Mouse (Mus musculus) lung, embryonic 15.5 days (tissue): ENCODE results near the gene Myo1d. TPM values are rescaled to one million over a fixed set of nuclear protein-coding genes. Genes with fewer than 3 reads are reported as not detected.

Source experiments
- ATAC-seq: fragments of 200-750 bp; cut with Nextera tagmentation; 2 replicates; pipeline ENCODE4 v1.8.0; 2017; ENCODE audit warnings: moderate number of reproducible peaks, borderline replicate concordance; ENCODE audit not compliant: low FRiP score, low TSS enrichment; ENCODE audit errors: extremely low read depth
- H3K27ac ChIP-seq: fragments of 300-500 bp; sonication (generic); 2 replicates; pipeline ENCODE4 v1.5.1; 2015; ENCODE audit warnings: moderate library complexity, mild to moderate bottlenecking, inconsistent platforms
- H3K27me3 ChIP-seq: fragments of 300-500 bp; sonication (generic); 2 replicates; pipeline ENCODE4 v1.6.1; 2015; ENCODE audit warnings: inconsistent platforms
- H3K36me3 ChIP-seq: fragments of 300-500 bp; sonication (generic); 2 replicates; pipeline ENCODE4 v1.6.1; 2015; ENCODE audit warnings: inconsistent platforms
- H3K4me1 ChIP-seq: fragments of 300-500 bp; sonication (generic); 2 replicates; pipeline ENCODE4 v1.6.1; 2015; ENCODE audit warnings: inconsistent platforms
- H3K4me2 ChIP-seq: fragments of 300-500 bp; sonication (generic); 2 replicates; pipeline ENCODE4 v1.6.1; 2015; ENCODE audit warnings: inconsistent platforms, mild to moderate bottlenecking, moderate library complexity
- H3K4me3 ChIP-seq: fragments of 300-500 bp; sonication (generic); 2 replicates; pipeline ENCODE4 v1.5.1; 2015; ENCODE audit warnings: mild to moderate bottlenecking, inconsistent platforms
- H3K9ac ChIP-seq: fragments of 300-500 bp; sonication (generic); 2 replicates; pipeline ENCODE4 v1.6.1; 2015; ENCODE audit warnings: inconsistent platforms
- H3K9me3 ChIP-seq: fragments of 300-500 bp; sonication (generic); 2 replicates; pipeline ENCODE4 v1.6.1; 2016; ENCODE audit warnings: inconsistent platforms
- WGBS: fragments of 180-500 bp; shearing (Covaris S2); methylation state at CpG from one replicate; pipeline ENCODE4 v1.1.7; 2015; 5-methylcytosine and 5-hydroxymethylcytosine counted together
- polyA plus RNA-seq: library from polyadenylated mRNA; unstranded; fragments of >200 nt; fragmentation: Nextera tagmentation; extraction: Ambion mirVana; gene quantifications from 2 replicates; pipeline ENCODE4 v1.2.1, GENCODE M21; 2015

Gene Myo1d
- polyA plus RNA-seq, 1 experiment from 2014 or later: 18.8 TPM

DNA sequence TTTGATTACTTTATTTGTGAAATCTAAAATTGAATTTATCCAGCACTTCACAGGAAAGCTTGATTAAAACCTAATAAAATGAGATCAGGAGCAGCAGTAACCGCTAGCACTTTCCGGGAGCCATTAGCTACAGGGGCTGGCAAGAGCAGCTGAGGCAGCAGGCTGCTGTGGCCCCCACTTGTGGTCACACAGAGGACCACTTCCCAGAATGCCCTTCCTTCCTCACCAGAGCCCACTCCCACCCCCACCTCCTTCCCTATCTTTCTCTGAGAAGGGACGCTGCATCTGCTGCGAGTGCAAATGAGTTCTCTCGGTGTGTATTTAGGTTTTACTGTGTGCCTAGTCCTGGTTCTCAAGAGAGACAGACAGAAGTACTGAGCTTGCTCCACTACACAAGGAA is 219.1 kb downstream of the Myo1d start:
- no peak overlapping the region for H3K4me2 ChIP-seq
- H3K27ac ChIP-seq: no peak overlapping the region
- peaks cover 8% of the 10 kb centered on the region for H3K4me1 ChIP-seq
- no peaks in the 10 kb centered on the region for H3K27me3 ChIP-seq
- no peaks in the 10 kb centered on the region for H3K36me3 ChIP-seq
- H3K4me3 ChIP-seq: no peak overlapping the region
- no peak overlapping the region for H3K9ac ChIP-seq
- no peak for ATAC-seq
- WGBS: 65% methylated on average over 5 of the region's 5 CpGs
- no peaks in the 10 kb centered on the region for H3K9me3 ChIP-seq

- 85% methylated on average over 5 of the region's 5 CpGs for WGBS
- no peak for ATAC-seq
- no peak overlapping the region for H3K4me2 ChIP-seq
- H3K4me1 ChIP-seq: no peaks in the 10 kb centered on the region
- no peaks in the 10 kb centered on the region for H3K9me3 ChIP-seq
- H3K36me3 ChIP-seq: no peaks in the 10 kb centered on the region
- no peak overlapping the region for H3K27ac ChIP-seq
- no peak overlapping the region for H3K9ac ChIP-seq
- H3K4me3 ChIP-seq: no peak overlapping the region
- no peaks in the 10 kb centered on the region for H3K27me3 ChIP-seq
Measured at GRCm38 (mm10) chr11:80555416-80555815, 224.4 kb downstream of the Myo1d start.

- no peak overlapping the region for H3K9ac ChIP-seq
- 64% methylated on average over 11 of the region's 11 CpGs for WGBS
- no peaks in the 10 kb centered on the region for H3K36me3 ChIP-seq
- no peaks in the 10 kb centered on the region for H3K27me3 ChIP-seq
- no peak overlapping the region for H3K4me2 ChIP-seq
- ATAC-seq: no peak
- no peaks in the 10 kb centered on the region for H3K9me3 ChIP-seq
- no peak overlapping the region for H3K4me3 ChIP-seq
- H3K27ac ChIP-seq: no peak overlapping the region
- H3K4me1 ChIP-seq: no peaks in the 10 kb centered on the region
Measured at GRCm38 (mm10) chr11:80553046-80553445, 226.8 kb downstream of the Myo1d start.

DNA sequence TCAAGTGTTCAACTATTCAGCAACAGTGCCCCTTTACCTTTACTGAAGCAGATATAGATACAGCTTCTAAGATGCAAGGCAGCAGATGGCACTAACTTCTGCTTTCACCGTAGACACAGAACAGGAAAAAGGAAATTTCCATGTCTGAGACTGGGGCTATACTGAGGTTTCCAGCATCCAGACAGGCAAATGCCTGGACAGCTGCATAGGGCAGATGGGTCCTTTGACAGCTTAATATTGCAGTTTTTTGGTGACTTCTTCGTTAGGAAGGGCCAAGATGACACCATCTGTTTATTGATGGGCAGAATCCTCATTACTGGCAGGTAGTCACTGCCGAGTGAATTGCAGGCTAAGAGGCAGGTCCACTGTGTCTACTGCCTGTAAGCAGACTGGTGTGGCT is 228.2 kb downstream of the Myo1d start:
- Histone ChIP-seq H3K36me3 (no peaks in the 10 kb centered on the region), H3K9ac (no peak overlapping the region), H3K9me3 (no peaks in the 10 kb centered on the region), H3K27ac (no peak overlapping the region), H3K27me3 (no peaks in the 10 kb centered on the region), H3K4me2 (no peak overlapping the region), H3K4me3 (no peak overlapping the region), H3K4me1 (no peaks in the 10 kb centered on the region)
- no peak for ATAC-seq
- WGBS: 58% methylated on average over 3 of the region's 3 CpGs

- WGBS: 59% methylated on average over 10 of the region's 10 CpGs
- no peak overlapping the region for H3K27ac ChIP-seq
- H3K9me3 ChIP-seq: no peaks in the 10 kb centered on the region
- H3K4me2 ChIP-seq: no peak overlapping the region
- no peaks in the 10 kb centered on the region for H3K4me1 ChIP-seq
- H3K9ac ChIP-seq: no peak overlapping the region
- no peak overlapping the region for H3K4me3 ChIP-seq
- H3K27me3 ChIP-seq: no peaks in the 10 kb centered on the region
- no peak for ATAC-seq
- no peaks in the 10 kb centered on the region for H3K36me3 ChIP-seq
Measured at GRCm38 (mm10) chr11:80550264-80550663, 229.6 kb downstream of the Myo1d start.

- no peak overlapping the region for H3K4me2 ChIP-seq
- no peak overlapping the region for H3K27ac ChIP-seq
- ATAC-seq: no peak
- H3K36me3 ChIP-seq: no peaks in the 10 kb centered on the region
- H3K9ac ChIP-seq: no peak overlapping the region
- H3K4me3 ChIP-seq: no peak overlapping the region
- no peaks in the 10 kb centered on the region for H3K9me3 ChIP-seq
- 51% methylated on average over 6 of the region's 6 CpGs for WGBS
- H3K27me3 ChIP-seq: no peaks in the 10 kb centered on the region
- H3K4me1 ChIP-seq: no peaks in the 10 kb centered on the region
Measured at GRCm38 (mm10) chr11:80549854-80550253, 230.0 kb downstream of the Myo1d start.

- Histone ChIP-seq H3K9me3 (no peaks in the 10 kb centered on the region), H3K4me3 (no peak overlapping the region), H3K27ac (no peak overlapping the region), H3K36me3 (no peaks in the 10 kb centered on the region), H3K4me1 (no peaks in the 10 kb centered on the region), H3K4me2 (no peak overlapping the region), H3K27me3 (no peaks in the 10 kb centered on the region), H3K9ac (no peak overlapping the region)
- WGBS: 64% methylated on average over 2 of the region's 2 CpGs
- ATAC-seq: no peak
Measured at GRCm38 (mm10) chr11:80546233-80546632, 233.6 kb downstream of the Myo1d start.

- Histone ChIP-seq H3K4me1 (no peaks in the 10 kb centered on the region), H3K4me2 (no peak overlapping the region), H3K27me3 (no peaks in the 10 kb centered on the region), H3K27ac (no peak overlapping the region), H3K4me3 (no peak overlapping the region), H3K9me3 (no peaks in the 10 kb centered on the region), H3K36me3 (no peaks in the 10 kb centered on the region), H3K9ac (no peak overlapping the region)
- no peak for ATAC-seq
- WGBS: 49% methylated on average over 4 of the region's 4 CpGs
Measured at GRCm38 (mm10) chr11:80539056-80539455, 240.8 kb downstream of the Myo1d start.

DNA sequence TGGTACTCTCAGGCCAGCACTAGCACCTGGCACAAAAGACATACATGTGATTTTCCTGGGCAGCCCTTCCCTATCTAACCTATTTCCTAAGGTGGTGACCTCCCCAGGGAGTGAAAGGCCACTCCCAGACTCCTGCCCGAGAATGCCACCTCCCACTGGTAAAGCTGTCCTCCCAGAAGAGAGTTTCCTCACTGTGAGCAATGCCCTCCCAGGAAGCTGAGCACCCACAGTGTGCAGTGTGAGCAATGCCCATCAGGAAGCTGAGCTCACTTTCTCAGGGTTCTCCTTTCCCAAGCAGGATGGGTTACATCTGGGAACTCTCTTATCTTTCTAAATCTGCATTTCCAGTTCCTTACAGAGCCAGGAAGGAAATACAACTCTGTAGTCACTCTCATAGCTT is 246.9 kb downstream of the Myo1d start:
- Histone ChIP-seq H3K4me2 (no peak overlapping the region), H3K9me3 (no peaks in the 10 kb centered on the region), H3K27me3 (no peaks in the 10 kb centered on the region), H3K36me3 (no peaks in the 10 kb centered on the region), H3K9ac (no peak overlapping the region), H3K4me1 (no peaks in the 10 kb centered on the region), H3K4me3 (no peak overlapping the region), H3K27ac (no peak overlapping the region)
- no peak for ATAC-seq
- 30% methylated on average over 1 of the region's 1 CpGs for WGBS

DNA sequence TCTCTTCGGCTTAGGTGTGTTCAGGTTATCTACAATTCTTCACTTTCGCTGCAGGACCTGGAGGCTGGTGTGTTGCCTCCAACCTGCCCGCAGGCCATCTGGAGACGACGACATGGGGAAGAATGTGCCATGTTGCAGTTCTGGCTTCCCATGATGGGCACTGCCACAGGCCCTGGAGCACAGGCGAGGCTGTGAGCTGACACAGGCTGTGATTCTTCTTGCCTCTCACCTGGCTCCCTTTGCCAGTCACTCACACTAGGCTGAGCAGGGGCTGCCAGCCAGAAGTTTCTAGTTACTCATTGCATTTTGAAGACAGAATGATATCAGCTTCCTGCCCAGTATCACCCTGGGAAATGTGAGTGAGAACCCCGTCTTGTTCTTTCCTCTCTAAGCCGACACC is 250.7 kb downstream of the Myo1d start:
- Histone ChIP-seq H3K36me3 (no peaks in the 10 kb centered on the region), H3K4me2 (no peak overlapping the region), H3K4me3 (no peak overlapping the region), H3K27ac (no peak overlapping the region), H3K9ac (no peak overlapping the region), H3K4me1 (no peaks in the 10 kb centered on the region), H3K27me3 (no peaks in the 10 kb centered on the region), H3K9me3 (no peaks in the 10 kb centered on the region)
- 78% methylated on average over 8 of the region's 8 CpGs for WGBS
- no peak for ATAC-seq

DNA sequence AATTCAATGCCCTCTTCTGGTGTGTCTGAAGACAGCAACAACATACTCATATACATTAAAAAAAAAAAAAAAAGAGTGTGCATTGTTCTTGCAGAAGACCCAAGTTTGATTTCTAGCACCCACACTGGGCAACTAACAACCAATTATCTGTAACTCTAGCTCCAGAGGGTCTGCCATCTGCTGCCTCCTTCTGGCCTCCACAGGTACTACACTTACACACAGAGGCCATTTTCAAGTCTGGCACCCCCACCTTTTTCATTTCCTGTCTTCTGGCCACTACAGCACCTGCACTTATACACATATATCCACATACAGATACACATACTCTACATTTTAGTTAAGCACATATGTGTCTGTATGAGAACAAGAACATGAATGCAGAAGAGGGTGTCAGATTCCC is 252.1 kb downstream of the Myo1d start:
- no peak for ATAC-seq
- H3K27me3 ChIP-seq: no peaks in the 10 kb centered on the region

DNA sequence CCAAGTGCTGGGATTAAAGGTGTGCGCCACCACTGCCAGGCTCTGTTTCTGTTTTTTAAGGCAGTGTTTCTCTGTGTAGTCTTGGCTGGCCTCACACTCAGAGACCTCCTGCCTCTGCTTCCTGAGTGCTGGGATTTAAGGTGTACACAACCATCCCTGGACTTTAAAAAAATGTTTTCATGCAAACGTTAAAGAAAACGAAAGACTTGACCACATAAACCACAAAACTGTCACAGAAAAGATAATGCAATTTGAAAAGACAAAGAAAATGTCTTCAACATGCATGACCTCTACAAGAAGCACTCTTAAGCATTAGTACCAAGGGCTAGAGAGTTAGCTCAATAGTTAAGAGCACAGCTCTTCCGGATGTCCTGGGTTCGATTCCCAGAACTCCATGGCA is 255.6 kb downstream of the Myo1d start:
- H3K4me3 ChIP-seq: no peak overlapping the region
- H3K9ac ChIP-seq: no peak overlapping the region
- H3K36me3 ChIP-seq: no peaks in the 10 kb centered on the region
- no peak for ATAC-seq
- WGBS: 86% methylated on average over 5 of the region's 5 CpGs
- H3K4me2 ChIP-seq: no peak overlapping the region
- peaks cover 7% of the 10 kb centered on the region for H3K4me1 ChIP-seq
- no peaks in the 10 kb centered on the region for H3K27me3 ChIP-seq
- no peak overlapping the region for H3K27ac ChIP-seq
- H3K9me3 ChIP-seq: no peaks in the 10 kb centered on the region

More for the DNA sequence above, 252.1 kb downstream of the Myo1d start:
- no peak overlapping the region for H3K4me3 ChIP-seq
- no peak overlapping the region for H3K27ac ChIP-seq
- H3K9ac ChIP-seq: no peak overlapping the region
- H3K4me1 ChIP-seq: peaks cover 6% of the 10 kb centered on the region
- no peaks in the 10 kb centered on the region for H3K36me3 ChIP-seq
- H3K9me3 ChIP-seq: no peaks in the 10 kb centered on the region
- no peak overlapping the region for H3K4me2 ChIP-seq

GRCm38 (mm10) chr11:80523410-80523809 is 256.4 kb downstream of the Myo1d start:
- Histone ChIP-seq H3K4me2 (peak overlapping the region; percentile 24; the same call in 1 of the 2 replicates), H3K4me1 (peaks cover 7% of the 10 kb centered on the region), H3K9me3 (no peaks in the 10 kb centered on the region), H3K36me3 (no peaks in the 10 kb centered on the region), H3K9ac (no peak overlapping the region), H3K4me3 (no peak overlapping the region), H3K27ac (peak overlapping the region; percentile 65), H3K27me3 (no peaks in the 10 kb centered on the region)
- WGBS: 61% methylated on average over 4 of the region's 4 CpGs
- no peak for ATAC-seq
